Mouse (Mus musculus) T-helper 2 cell (primary cell): ENCODE data around the gene Cfap126.
"Not testable (repeated sequence)": the region's sequence is repeated elsewhere in the genome, so short reads cannot be mapped to it uniquely, and the experiment has no call there.

ENCODE experiments used
- in situ Hi-C: fragments of 300-600 bp; cut with MboI, MseI; formaldehyde crosslinking; loops from one replicate; pipeline ENCODE4 v1.15.1; 2025; ENCODE audit warnings: high pct_unique_total_duplicates

Cfap126 gene

GRCm38 (mm10) chr1:171113873-171114299, at the start of gene Cfap126:
TSS of gene Cfap126 (plus strand) at chr1:171113918.
- in situ Hi-C loops = no loop called here

- in situ Hi-C loops = loop anchor here (5.0 kb wide), 2 partner anchors 32 to 38 kb away; no protein-coding TSS in a partner anchor
Measured at GRCm38 (mm10) chr1:171064491-171065242, 49.1 kb upstream of the Cfap126 start, which contains the start of gene Fcgr3. TSS of gene Fcgr3 (minus strand) at chr1:171064935.

- in situ Hi-C loops = loop anchor here (5.0 kb wide), 2 partner anchors 33 to 37 kb away; no protein-coding TSS in a partner anchor
Measured at GRCm38 (mm10) chr1:171065243-171065587, 48.5 kb upstream of the Cfap126 start.

- in situ Hi-C loops = loop anchor here (5.0 kb wide), 2 partner anchors 33 to 37 kb away; no protein-coding TSS in a partner anchor
Measured at GRCm38 (mm10) chr1:171065768-171066167, 48.0 kb upstream of the Cfap126 start.

GRCm38 (mm10) chr1:171066583-171066982, 47.1 kb upstream of the Cfap126 start:
- in situ Hi-C loops = loop anchor here (5.0 kb wide), 2 partner anchors 34 to 36 kb away; no protein-coding TSS in a partner anchor

GRCm38 (mm10) chr1:171067928-171068327, 45.8 kb upstream of the Cfap126 start:
- in situ Hi-C loops = loop anchor here (5.0 kb wide), 2 partner anchors 34 to 36 kb away; no protein-coding TSS in a partner anchor

- in situ Hi-C loops = loop anchor here (5.0 kb wide), 2 partner anchors 33 to 37 kb away; no protein-coding TSS in a partner anchor
Measured at GRCm38 (mm10) chr1:171069508-171069907, 44.2 kb upstream of the Cfap126 start.

GRCm38 (mm10) chr1:171070879-171071278, 42.8 kb upstream of the Cfap126 start:
- in situ Hi-C loops = not testable (repeated sequence)

- in situ Hi-C loops = not testable (repeated sequence)
Measured at GRCm38 (mm10) chr1:171071726-171072125, 42.0 kb upstream of the Cfap126 start.

GRCm38 (mm10) chr1:171072217-171072616, 41.5 kb upstream of the Cfap126 start:
- in situ Hi-C loops = not testable (repeated sequence)

GRCm38 (mm10) chr1:171074283-171074682, 39.4 kb upstream of the Cfap126 start:
- in situ Hi-C loops = not testable (repeated sequence)

GRCm38 (mm10) chr1:171076176-171076575, 37.5 kb upstream of the Cfap126 start:
- in situ Hi-C loops = not testable (repeated sequence)

- in situ Hi-C loops = not testable (repeated sequence)
Measured at GRCm38 (mm10) chr1:171077192-171077591, 36.5 kb upstream of the Cfap126 start.

- in situ Hi-C loops = not testable (repeated sequence)
Measured at GRCm38 (mm10) chr1:171077955-171078354, 35.8 kb upstream of the Cfap126 start.

- in situ Hi-C loops = not testable (repeated sequence)
Measured at GRCm38 (mm10) chr1:171078419-171078818, 35.3 kb upstream of the Cfap126 start.

GRCm38 (mm10) chr1:171079345-171079744, 34.4 kb upstream of the Cfap126 start:
- in situ Hi-C loops = not testable (repeated sequence)

- in situ Hi-C loops = not testable (repeated sequence)
Measured at GRCm38 (mm10) chr1:171079825-171080224, 33.9 kb upstream of the Cfap126 start.

GRCm38 (mm10) chr1:171081512-171082231, 32.0 kb upstream of the Cfap126 start:
- in situ Hi-C loops = not testable (repeated sequence)

- in situ Hi-C loops = no loop called here
Measured at GRCm38 (mm10) chr1:171085718-171086117, 28.0 kb upstream of the Cfap126 start.

GRCm38 (mm10) chr1:171088237-171088869, 25.4 kb upstream of the Cfap126 start:
- in situ Hi-C loops = not testable (repeated sequence)

GRCm38 (mm10) chr1:171089891-171090290, 23.8 kb upstream of the Cfap126 start:
- in situ Hi-C loops = no loop called here

- in situ Hi-C loops = no loop called here
Measured at GRCm38 (mm10) chr1:171090761-171091160, 23.0 kb upstream of the Cfap126 start.
